Mouse (Mus musculus) kidney, adult 2 months (tissue): ENCODE measurements around the gene Cdc37l1.

Experiments
- CTCF ChIP-seq: fragments of 200-500 bp; conservative IDR thresholded peaks from 2 replicates; pipeline ENCODE4 v1.5.1; 2011; ENCODE audit warnings: low read depth, mild to moderate bottlenecking, control low read depth, low read length, moderate library complexity, mixed read lengths; ENCODE audit not compliant: insufficient read depth, insufficient read length
- POLR2A ChIP-seq: fragments of 200-500 bp; IDR thresholded peaks from one replicate; pipeline ENCODE4 v1.6.1; 2011; ENCODE audit warnings: low read depth, low read length, control low read depth

- TF ChIP-seq CTCF (no peak), POLR2A (no peak)
Measured at GRCm38 (mm10) chr19:29060299-29060698, 70.1 kb downstream of the Cdc37l1 start.
